Mouse (Mus musculus): Measurements from ENCODE around the gene Dpyd. TPM values are rescaled to one million over a fixed set of nuclear protein-coding genes. Genes with fewer than 3 reads are reported as not detected.

Dpyd gene
- polyA plus RNA-seq, 1 experiment from 2014 or later = 37.3 TPM

- Histone ChIP-seq H3K27ac (ENCODE audit: low read length) (no peak overlapping the region), H3K4me1 (ENCODE audit: control insufficient read depth, insufficient read depth, low read length) (no peaks in the 10 kb centered on the region)
- 77% methylated on average over 2 of the region's 2 CpGs for WGBS
These were observed 857.8 kb downstream of the Dpyd start for GRCm38 (mm10) chr3:119419745-119420144.

GRCm38 (mm10) chr3:119431339-119431738 is 869.4 kb downstream of the Dpyd start:
- Histone ChIP-seq H3K4me2 (ENCODE audit: low read depth, low read length) (no peak overlapping the region), H3K4me3 (ENCODE audit: low read length) (no peak overlapping the region), H3K36me3 (ENCODE audit: control insufficient read depth, insufficient read depth, low read length) (no peaks in the 10 kb centered on the region), H3K27ac (ENCODE audit: low read length) (no peak overlapping the region), H3K4me1 (ENCODE audit: control insufficient read depth, insufficient read depth, low read length) (no peaks in the 10 kb centered on the region), H3K9ac (ENCODE audit: low read depth, low read length) (no peak overlapping the region), H3K27me3 (replicated peaks; ENCODE audit: control insufficient read depth, insufficient read depth, low read length) (no peaks in the 10 kb centered on the region), H3K9me3 (ENCODE audit: control insufficient read depth, low read length) (no peaks in the 10 kb centered on the region)
- peak; percentile 100 for ATAC-seq
- 63% methylated on average over 8 of the region's 8 CpGs for WGBS

More at GRCm38 (mm10) chr3:119419745-119420144, 857.8 kb downstream of the Dpyd start:
- Histone ChIP-seq H3K9me3 (ENCODE audit: control insufficient read depth, low read length) (no peaks in the 10 kb centered on the region), H3K27me3 (replicated peaks; ENCODE audit: control insufficient read depth, insufficient read depth, low read length) (no peaks in the 10 kb centered on the region), H3K4me2 (ENCODE audit: low read depth, low read length) (no peak overlapping the region), H3K9ac (ENCODE audit: low read depth, low read length) (no peak overlapping the region), H3K36me3 (ENCODE audit: control insufficient read depth, insufficient read depth, low read length) (no peaks in the 10 kb centered on the region), H3K4me3 (ENCODE audit: low read length) (no peak overlapping the region)
- ATAC-seq = no peak

- ATAC-seq = peak; percentile 70; the same call in 1 of the 2 replicates
- 73% methylated on average over 7 of the region's 7 CpGs for WGBS
- H3K4me1 ChIP-seq (ENCODE audit: control insufficient read depth, insufficient read depth, low read length) = no peaks in the 10 kb centered on the region
These were observed 869.8 kb downstream of the Dpyd start for GRCm38 (mm10) chr3:119431757-119432156.

GRCm38 (mm10) chr3:119447559-119447958 is 885.6 kb downstream of the Dpyd start:
- H3K9ac ChIP-seq (ENCODE audit: low read depth, low read length) = no peak overlapping the region
- H3K4me1 ChIP-seq (ENCODE audit: control insufficient read depth, insufficient read depth, low read length) = no peaks in the 10 kb centered on the region
- no peaks in the 10 kb centered on the region for H3K9me3 ChIP-seq (ENCODE audit: control insufficient read depth, low read length)
- H3K27me3 ChIP-seq (replicated peaks; ENCODE audit: control insufficient read depth, insufficient read depth, low read length) = no peaks in the 10 kb centered on the region
- H3K27ac ChIP-seq (ENCODE audit: low read length) = no peak overlapping the region
- no peak overlapping the region for H3K4me2 ChIP-seq (ENCODE audit: low read depth, low read length)
- no peak for ATAC-seq
- no peak overlapping the region for H3K4me3 ChIP-seq (ENCODE audit: low read length)
- WGBS = 80% methylated on average over 2 of the region's 2 CpGs
- H3K36me3 ChIP-seq (ENCODE audit: control insufficient read depth, insufficient read depth, low read length) = no peaks in the 10 kb centered on the region

More at GRCm38 (mm10) chr3:119431757-119432156, 869.8 kb downstream of the Dpyd start:
- Histone ChIP-seq H3K9me3 (ENCODE audit: control insufficient read depth, low read length) (no peaks in the 10 kb centered on the region), H3K36me3 (ENCODE audit: control insufficient read depth, insufficient read depth, low read length) (no peaks in the 10 kb centered on the region), H3K27ac (ENCODE audit: low read length) (no peak overlapping the region), H3K4me3 (ENCODE audit: low read length) (no peak overlapping the region), H3K4me2 (ENCODE audit: low read depth, low read length) (no peak overlapping the region), H3K9ac (ENCODE audit: low read depth, low read length) (no peak overlapping the region), H3K27me3 (replicated peaks; ENCODE audit: control insufficient read depth, insufficient read depth, low read length) (no peaks in the 10 kb centered on the region)

GRCm38 (mm10) chr3:119464073-119464472 is 902.1 kb downstream of the Dpyd start:
- Histone ChIP-seq H3K9me3 (ENCODE audit: control insufficient read depth, low read length) (no peaks in the 10 kb centered on the region), H3K4me3 (ENCODE audit: low read length) (no peak overlapping the region), H3K27ac (ENCODE audit: low read length) (no peak overlapping the region), H3K27me3 (replicated peaks; ENCODE audit: control insufficient read depth, insufficient read depth, low read length) (no peaks in the 10 kb centered on the region), H3K4me2 (ENCODE audit: low read depth, low read length) (no peak overlapping the region), H3K9ac (ENCODE audit: low read depth, low read length) (no peak overlapping the region), H3K36me3 (ENCODE audit: control insufficient read depth, insufficient read depth, low read length) (no peaks in the 10 kb centered on the region), H3K4me1 (ENCODE audit: control insufficient read depth, insufficient read depth, low read length) (no peaks in the 10 kb centered on the region)
- no peak for ATAC-seq
- 42% methylated on average over 2 of the region's 2 CpGs for WGBS

GRCm38 (mm10) chr3:119464479-119464878 is 902.5 kb downstream of the Dpyd start:
- no peak overlapping the region for H3K27ac ChIP-seq (ENCODE audit: low read length)
- H3K4me3 ChIP-seq (ENCODE audit: low read length) = no peak overlapping the region
- no peaks in the 10 kb centered on the region for H3K36me3 ChIP-seq (ENCODE audit: control insufficient read depth, insufficient read depth, low read length)
- H3K9me3 ChIP-seq (ENCODE audit: control insufficient read depth, low read length) = no peaks in the 10 kb centered on the region
- ATAC-seq = no peak
- no peaks in the 10 kb centered on the region for H3K4me1 ChIP-seq (ENCODE audit: control insufficient read depth, insufficient read depth, low read length)
- no peak overlapping the region for H3K9ac ChIP-seq (ENCODE audit: low read depth, low read length)
- 65% methylated on average over 1 of the region's 1 CpGs for WGBS
- no peak overlapping the region for H3K4me2 ChIP-seq (ENCODE audit: low read depth, low read length)
- H3K27me3 ChIP-seq (replicated peaks; ENCODE audit: control insufficient read depth, insufficient read depth, low read length) = no peaks in the 10 kb centered on the region

- H3K4me1 ChIP-seq (ENCODE audit: control insufficient read depth, insufficient read depth, low read length) = no peaks in the 10 kb centered on the region
- ATAC-seq = no peak
- no peak overlapping the region for H3K4me3 ChIP-seq (ENCODE audit: low read length)
- no peak overlapping the region for H3K9ac ChIP-seq (ENCODE audit: low read depth, low read length)
- H3K27me3 ChIP-seq (replicated peaks; ENCODE audit: control insufficient read depth, insufficient read depth, low read length) = no peaks in the 10 kb centered on the region
- no peak overlapping the region for H3K27ac ChIP-seq (ENCODE audit: low read length)
- H3K36me3 ChIP-seq (ENCODE audit: control insufficient read depth, insufficient read depth, low read length) = no peaks in the 10 kb centered on the region
- no peak overlapping the region for H3K4me2 ChIP-seq (ENCODE audit: low read depth, low read length)
- WGBS = 77% methylated on average over 2 of the region's 2 CpGs
- no peaks in the 10 kb centered on the region for H3K9me3 ChIP-seq (ENCODE audit: control insufficient read depth, low read length)
These were observed 905.8 kb downstream of the Dpyd start for GRCm38 (mm10) chr3:119467723-119468122.
